Mouse (Mus musculus) spleen, adult 2 months (tissue): ENCODE results near the gene Tekt2.
A peak's percentile ranks its signal among the peaks of the same experiment; 100 is the strongest.

Experiments
- CTCF ChIP-seq: fragments of 200-500 bp; IDR thresholded peaks from 2 replicates; pipeline ENCODE4 v1.5.1; 2011; ENCODE audit warnings: mild to moderate bottlenecking, inconsistent platforms; ENCODE audit not compliant: insufficient read depth, insufficient read length, insufficient replicate concordance; ENCODE audit errors: extremely low read depth
- POLR2A ChIP-seq: fragments of 200-500 bp; IDR thresholded peaks from 2 replicates; pipeline ENCODE4 v1.6.1; 2011; ENCODE audit warnings: low read depth, low read length, inconsistent platforms

- no peak for TF ChIP-seq POLR2A
- TF ChIP-seq CTCF: 0 out of 2 replicates have a peak, but pooled peaks have one; percentile 8
These were observed 16.1 kb downstream of the Tekt2 start for GRCm38 (mm10) chr4:126309211-126309921.
